Mouse (Mus musculus) CH12.LX (cell line): ENCODE data around the gene Pde5a. TPM values are rescaled to one million over a fixed set of nuclear protein-coding genes. Genes with fewer than 3 reads are reported as not detected.

Source experiments
- DNase-seq: peaks from one replicate; pipeline ENCODE4 v3.0.0-alpha.2; 2013; ENCODE audit errors: extremely low read depth
- H3K27ac ChIP-seq: 2 replicates; pipeline ENCODE4 v1.5.1; 2012; ENCODE audit warnings: low read depth, mild to moderate bottlenecking, control low read depth, moderate library complexity; ENCODE audit not compliant: insufficient read depth
- H3K27me3 ChIP-seq: replicated peaks from 2 replicates; pipeline ENCODE3; 2012; ENCODE audit warnings: inconsistent platforms
- H3K36me3 ChIP-seq, 2 experiments: replicated peaks in 1 of 2; 2 replicates each; pipeline versions ENCODE3 to v1.6.1; 2012; ENCODE audit warnings: inconsistent platforms in 1 of 2, low read length in 1 of 2, mild to moderate bottlenecking in 1 of 2, mixed read lengths in 1 of 2, moderate library complexity in 1 of 2; ENCODE audit not compliant: control insufficient read depth in 1 of 2, insufficient read depth in 1 of 2
- H3K4me1 ChIP-seq, 2 experiments: 2 replicates each; pipeline ENCODE4 v1.6.1; 2012; ENCODE audit warnings: inconsistent platforms in 1 of 2, moderate library complexity in 1 of 2; ENCODE audit not compliant: insufficient read depth in 2 of 2, control insufficient read depth in 1 of 2
- H3K4me2 ChIP-seq: 2 replicates; pipeline ENCODE4 v1.6.1; 2012; ENCODE audit warnings: low read depth, mild to moderate bottlenecking, control low read depth; ENCODE audit not compliant: poor library complexity, insufficient read depth, severe bottlenecking
- H3K4me3 ChIP-seq, 3 experiments: fragments of 150-350 bp in 1 of 3; sonication (generic) in 1 of 3; replicated peaks in 1 of 3; 2 replicates each; pipeline versions ENCODE3 to v1.5.1; 2011 to 2012; ENCODE audit warnings: low read depth in 2 of 3, low read length in 2 of 3, mild to moderate bottlenecking in 2 of 3, moderate library complexity in 2 of 3, control low read depth in 1 of 3, improper control_type of control experiment in 1 of 3, inconsistent platforms in 1 of 3, mixed read lengths in 1 of 3; ENCODE audit not compliant: poor library complexity in 1 of 3
- H3K79me2 ChIP-seq: replicated peaks from 2 replicates; pipeline ENCODE4 v1.6.1; 2012; ENCODE audit warnings: mild to moderate bottlenecking, moderate library complexity; ENCODE audit not compliant: control insufficient read depth, poor library complexity, insufficient read depth, severe bottlenecking; ENCODE audit errors: extremely low read depth
- H3K9ac ChIP-seq: 2 replicates; pipeline ENCODE4 v1.6.1; 2012; ENCODE audit warnings: low read depth, mild to moderate bottlenecking, control low read depth, moderate library complexity; ENCODE audit not compliant: insufficient read depth
- H3K9me3 ChIP-seq: replicated peaks from 2 replicates; pipeline ENCODE3; 2012; ENCODE audit warnings: low read length, inconsistent platforms, mixed read lengths
- BHLHE40 ChIP-seq: IDR thresholded peaks from 2 replicates; pipeline ENCODE4 v1.6.1; 2011; ENCODE audit warnings: mild to moderate bottlenecking, low read depth, low read length, improper control_type of control experiment
- CHD2 ChIP-seq: IDR thresholded peaks from 2 replicates; pipeline ENCODE4 v1.6.1; 2011; ENCODE audit warnings: low read length, improper control_type of control experiment
- CTCF ChIP-seq, 2 experiments: IDR thresholded peaks in 1 of 2; conservative IDR thresholded peaks in 1 of 2; 2 replicates each; pipeline ENCODE4 v1.5.1; 2011 to 2012; ENCODE audit warnings: low read depth in 2 of 2, low read length in 2 of 2, improper control_type of control experiment in 1 of 2, inconsistent platforms in 1 of 2, mild to moderate bottlenecking in 1 of 2, moderate library complexity in 1 of 2
- E2F4 ChIP-seq: IDR thresholded peaks from 2 replicates; pipeline ENCODE4 v1.6.1; 2011; ENCODE audit warnings: low read depth, low read length, improper control_type of control experiment; ENCODE audit not compliant: insufficient replicate concordance
- ELF1 ChIP-seq: IDR thresholded peaks from 2 replicates; pipeline ENCODE4 v1.6.1; 2014; ENCODE audit warnings: low read depth, mild to moderate bottlenecking, inconsistent platforms, low read length, improper control_type of control experiment
- ETS1 ChIP-seq: conservative IDR thresholded peaks from 2 replicates; pipeline ENCODE4 v1.6.1; 2012; ENCODE audit warnings: low read depth, mild to moderate bottlenecking, inconsistent platforms, low read length, improper control_type of control experiment, moderate library complexity
- GABPA ChIP-seq: IDR thresholded peaks from 2 replicates; pipeline ENCODE4 v1.6.1; 2012; ENCODE audit warnings: low read depth, low read length, improper control_type of control experiment, inconsistent platforms; ENCODE audit not compliant: insufficient replicate concordance
- HCFC1 ChIP-seq: IDR thresholded peaks from 2 replicates; pipeline ENCODE4 v1.6.1; 2012; ENCODE audit warnings: low read depth, mild to moderate bottlenecking, inconsistent platforms, low read length, improper control_type of control experiment
- JUN ChIP-seq: IDR thresholded peaks from 2 replicates; pipeline ENCODE4 v1.6.1; 2011; ENCODE audit warnings: low read depth, mild to moderate bottlenecking, low read length, improper control_type of control experiment, moderate library complexity; ENCODE audit not compliant: insufficient read depth
- KAT2A ChIP-seq: IDR thresholded peaks from 2 replicates; pipeline ENCODE4 v1.6.1; 2012; ENCODE audit warnings: low read length, improper control_type of control experiment, inconsistent platforms; ENCODE audit not compliant: insufficient replicate concordance
- MAFK ChIP-seq: IDR thresholded peaks from 2 replicates; pipeline ENCODE4 v1.6.1; 2011; ENCODE audit warnings: low read length, improper control_type of control experiment; ENCODE audit not compliant: insufficient replicate concordance
- MAX ChIP-seq: IDR thresholded peaks from 2 replicates; pipeline ENCODE4 v1.6.1; 2011; ENCODE audit warnings: low read length, improper control_type of control experiment
- MAZ ChIP-seq: IDR thresholded peaks from 2 replicates; pipeline ENCODE4 v1.6.1; 2012; ENCODE audit warnings: low read depth, mild to moderate bottlenecking, inconsistent platforms, low read length, improper control_type of control experiment, moderate library complexity
- MEF2A ChIP-seq: IDR thresholded peaks from 2 replicates; pipeline ENCODE4 v1.6.1; 2014; ENCODE audit warnings: low read depth, mild to moderate bottlenecking, inconsistent platforms, low read length, improper control_type of control experiment, borderline replicate concordance
- MXI1 ChIP-seq: IDR thresholded peaks from 2 replicates; pipeline ENCODE4 v1.6.1; 2011; ENCODE audit warnings: mild to moderate bottlenecking, low read depth, low read length, improper control_type of control experiment
- MYC ChIP-seq: IDR thresholded peaks from 2 replicates; pipeline ENCODE4 v1.6.1; 2011; ENCODE audit warnings: low read depth, mild to moderate bottlenecking, improper control_type of control experiment, low read length
- NELFE ChIP-seq: IDR thresholded peaks from 2 replicates; pipeline ENCODE4 v1.6.1; 2011; ENCODE audit warnings: low read depth, low read length, improper control_type of control experiment
- PAX5 ChIP-seq: IDR thresholded peaks from 2 replicates; pipeline ENCODE4 v1.6.1; 2012; ENCODE audit warnings: low read length, inconsistent platforms, mixed read lengths
- POLR2AphosphoS2 ChIP-seq: IDR thresholded peaks from 2 replicates; pipeline ENCODE4 v1.6.1; 2011; ENCODE audit warnings: low read depth, low read length, improper control_type of control experiment
- RAD21 ChIP-seq: IDR thresholded peaks from 2 replicates; pipeline ENCODE4 v1.6.1; 2011; ENCODE audit warnings: low read depth, mild to moderate bottlenecking, low read length, improper control_type of control experiment, moderate library complexity
- RCOR1 ChIP-seq: conservative IDR thresholded peaks from 2 replicates; pipeline ENCODE4 v1.6.1; 2012; ENCODE audit warnings: low read depth, mild to moderate bottlenecking, inconsistent platforms, low read length, improper control_type of control experiment
- SIN3A ChIP-seq: IDR thresholded peaks from 2 replicates; pipeline ENCODE4 v1.6.1; 2012; ENCODE audit warnings: low read length, improper control_type of control experiment, inconsistent platforms
- SMC3 ChIP-seq: IDR thresholded peaks from 2 replicates; pipeline ENCODE4 v1.6.1; 2011; ENCODE audit warnings: low read depth, low read length, improper control_type of control experiment
- TCF12 ChIP-seq: IDR thresholded peaks from 2 replicates; pipeline ENCODE4 v1.6.1; 2014; ENCODE audit warnings: low read depth, mild to moderate bottlenecking, inconsistent platforms, low read length, improper control_type of control experiment
- UBTF ChIP-seq: IDR thresholded peaks from 2 replicates; pipeline ENCODE4 v1.6.1; 2012; ENCODE audit warnings: low read depth, mild to moderate bottlenecking, inconsistent platforms, low read length, improper control_type of control experiment, moderate library complexity
- USF1 ChIP-seq: IDR thresholded peaks from 2 replicates; pipeline ENCODE4 v1.6.1; 2014; ENCODE audit warnings: low read depth, mild to moderate bottlenecking, inconsistent platforms, low read length, improper control_type of control experiment
- USF2 ChIP-seq: conservative IDR thresholded peaks from 2 replicates; pipeline ENCODE4 v1.6.1; 2011; ENCODE audit warnings: low read depth, low read length, improper control_type of control experiment
- ZC3H11A ChIP-seq: IDR thresholded peaks from 2 replicates; pipeline ENCODE4 v1.6.1; 2012; ENCODE audit warnings: low read depth, mild to moderate bottlenecking, inconsistent platforms, low read length, improper control_type of control experiment
- ZKSCAN1 ChIP-seq: IDR thresholded peaks from 2 replicates; pipeline ENCODE4 v1.6.1; 2012; ENCODE audit warnings: low read depth, inconsistent platforms, low read length, improper control_type of control experiment, borderline replicate concordance
- ZNF384 ChIP-seq: IDR thresholded peaks from 2 replicates; pipeline ENCODE4 v1.6.1; 2012; ENCODE audit warnings: low read depth, low read length, improper control_type of control experiment, inconsistent platforms
- dilution Hi-C: fragments of 300-500 bp; cut with MboI; formaldehyde crosslinking; loops from 2 replicates; pipeline ENCODE4 v1.14.3; 2020; ENCODE audit warnings: low sequenced_read_pairs; ENCODE audit not compliant: extremely low pct_unique_long_range_greater_than_20kb, extremely low pct_ligation_motif_present
- in situ Hi-C: fragments of 300-500 bp; cut with MboI; formaldehyde crosslinking; loops from 3 replicates; pipeline ENCODE4 v1.14.3; 2019; ENCODE audit warnings: low sequenced_read_pairs, low pct_ligation_motif_present, low pct_unique_long_range_greater_than_20kb, mixed read lengths
- polyA plus RNA-seq: library from polyadenylated mRNA; unstranded; fragments of >175 nt; gene quantifications from 2 replicates; pipeline ENCODE4 v1.2.1, GENCODE M21; 2012; ENCODE audit warnings: low read depth; ENCODE audit not compliant: insufficient read length
- total RNA-seq, 2 experiments: library from RNA; depleted of rRNA; stranded (reverse); fragments of 300-350 nt in 1 of 2; fragments of >200 nt in 1 of 2; gene quantifications; 2 replicates each; pipeline ENCODE4 v1.2.3; 2012 to 2014

Gene Pde5a
- total and polyA plus RNA-seq, 3 experiments = 0.60 to 1.1 (median 1.0) TPM

GRCm38 (mm10) chr3:122903746-122904433 lies 175.1 kb downstream of the Pde5a start:
- dilution Hi-C loops = no loop called here
- peak; percentile 64 for DNase-seq
- H3K4me1 ChIP-seq = peaks cover 0 to 5% of the 10 kb centered on the region in 2 experiments; a peak in 1 of 4 replicates
- H3K27ac ChIP-seq = no peak overlapping the region
- H3K36me3 ChIP-seq = no peaks in the 10 kb centered on the region
- H3K79me2 ChIP-seq = no peaks in the 10 kb centered on the region
- in situ Hi-C loops = loop anchor here (25.0 kb wide), 2 partner anchors 267 to 617 kb away; partner anchors contain the start of gene Bcar3
- no peaks in the 10 kb centered on the region for H3K27me3 ChIP-seq
- H3K4me3 ChIP-seq = no peak overlapping the region
- H3K9ac ChIP-seq = no peak overlapping the region
- TF ChIP-seq MEF2A (no peak), E2F4 (no peak), PAX5 (no peak), GABPA (no peak), CHD2 (no peak), MYC (no peak), MAX (no peak), MAFK (no peak), SMC3 (peak; percentile 79), JUN (no peak), ETS1 (no peak), NELFE (0 out of 2 replicates have a peak, but pooled peaks have one; percentile 27), RCOR1 (no peak), HCFC1 (no peak), POLR2AphosphoS2 (no peak), ELF1 (no peak), USF1 (no peak), MXI1 (no peak), UBTF (no peak), USF2 (no peak), KAT2A (no peak), MAZ (0 out of 2 replicates have a peak, but pooled peaks have one; percentile 23), ZKSCAN1 (no peak), ZC3H11A (peak; percentile 24), SIN3A (no peak), CTCF (conservative IDR thresholded peaks at IDR 0.05 in 1 of 2, IDR thresholded peaks at IDR 0.05 in 1 of 2; ENCODE audit: low read depth in 2 of 2, low read length in 2 of 2) (peak; percentile 76 to 88), TCF12 (no peak), BHLHE40 (no peak), ZNF384 (no peak), RAD21 (peak; percentile 92)
- no peaks in the 10 kb centered on the region for H3K9me3 ChIP-seq
- H3K4me2 ChIP-seq = no peak overlapping the region
